Mouse (Mus musculus) spleen, postnatal 10 days (tissue): ENCODE measurements around the gene Tsnaxip1.
A peak's percentile ranks its signal among the peaks of the same experiment; 100 is the strongest.
"Not testable (repeated sequence)": the region's sequence is repeated elsewhere in the genome, so short reads cannot be mapped to it uniquely, and the experiment has no call there.

Experiments used
- DNase-seq, 2 experiments: peaks; one replicate each; pipeline ENCODE4 v3.0.0; 2021 to 2022; ENCODE audit warnings: low spot score in 2 of 2

Tsnaxip1 gene

DNA sequence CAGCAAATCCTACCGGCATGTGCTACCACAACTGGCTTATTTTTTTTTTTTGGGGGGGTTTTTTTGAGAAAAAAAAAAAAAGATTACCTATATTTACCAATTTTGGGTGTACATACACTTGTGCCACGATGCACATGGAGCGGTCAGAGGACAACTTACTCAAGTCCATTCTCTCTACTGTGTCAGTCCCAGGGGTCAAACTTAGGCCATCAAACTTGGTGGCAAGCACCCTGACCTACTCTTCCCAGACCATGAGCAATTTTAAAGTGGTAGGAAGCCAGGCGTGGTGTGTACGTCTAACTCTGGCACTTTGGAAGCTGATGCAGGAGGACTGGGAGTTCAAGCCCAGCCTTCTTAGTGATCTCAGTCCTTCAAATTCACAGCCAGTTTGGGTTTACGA is 14.3 kb upstream of the Tsnaxip1 start:
- DNase-seq: no peak

DNA sequence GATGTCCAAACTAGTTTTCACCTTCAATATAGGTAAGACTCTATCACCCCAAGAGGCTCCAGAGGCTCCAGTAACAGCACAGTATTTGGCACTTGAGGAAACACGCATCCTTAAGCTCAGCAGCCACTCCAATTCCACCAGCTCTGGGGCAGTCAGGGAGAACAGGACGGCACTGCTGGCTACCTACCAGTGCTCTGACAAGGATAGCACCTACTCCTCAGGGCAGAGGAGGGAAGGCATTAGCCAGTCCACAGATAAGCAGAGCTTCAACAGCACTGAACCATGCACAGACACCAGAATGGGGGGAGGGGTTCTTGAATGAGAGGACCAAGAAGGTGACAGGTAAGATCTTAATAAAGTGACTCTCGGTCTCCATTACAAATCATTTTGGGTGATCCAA is 7.9 kb upstream of the Tsnaxip1 start:
- DNase-seq: peak in 1 of 2 experiments; percentile 62

DNA sequence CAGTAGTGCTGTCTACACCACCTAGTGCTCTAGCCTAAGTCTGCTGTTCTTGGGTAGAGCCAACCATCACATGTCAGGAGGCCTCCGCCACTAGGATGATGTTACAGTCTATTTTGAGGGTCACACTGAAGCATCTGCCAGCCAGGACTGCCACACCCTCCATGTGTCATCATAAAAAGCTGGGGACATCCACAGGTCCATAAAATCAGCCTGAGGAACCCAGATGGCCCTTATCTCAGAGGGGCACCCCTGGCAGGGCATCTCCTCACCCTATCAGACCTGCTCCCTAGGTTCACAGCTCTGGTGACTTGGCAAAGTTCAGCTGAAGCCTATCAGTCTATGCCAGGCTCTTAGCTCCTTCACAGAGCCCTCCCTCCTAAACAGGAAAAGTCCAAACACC is 6.6 kb upstream of the Tsnaxip1 start:
- DNase-seq: peak in 1 of 2 experiments; percentile 88

DNA sequence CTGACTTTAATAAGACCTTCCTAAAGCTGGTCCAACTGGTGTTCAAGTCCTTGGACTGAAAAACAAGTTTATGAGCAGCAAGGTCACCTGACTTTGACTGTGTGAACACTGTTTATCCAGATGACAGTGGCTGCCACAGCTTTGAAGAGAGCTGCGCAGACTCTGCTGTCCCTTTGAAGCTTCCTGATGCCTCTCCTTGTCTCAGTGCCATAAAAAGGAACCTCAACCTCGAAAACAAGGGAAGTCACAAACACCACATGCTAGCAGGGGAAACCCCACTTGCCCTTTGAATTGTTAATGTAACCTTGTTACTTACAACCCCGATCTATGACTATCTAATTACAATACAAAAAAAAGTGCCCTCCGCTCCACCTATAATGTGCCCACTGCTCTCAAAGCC is 2.0 kb upstream of the Tsnaxip1 start:
- DNase-seq: peak in 1 of 2 experiments; percentile 37

DNA sequence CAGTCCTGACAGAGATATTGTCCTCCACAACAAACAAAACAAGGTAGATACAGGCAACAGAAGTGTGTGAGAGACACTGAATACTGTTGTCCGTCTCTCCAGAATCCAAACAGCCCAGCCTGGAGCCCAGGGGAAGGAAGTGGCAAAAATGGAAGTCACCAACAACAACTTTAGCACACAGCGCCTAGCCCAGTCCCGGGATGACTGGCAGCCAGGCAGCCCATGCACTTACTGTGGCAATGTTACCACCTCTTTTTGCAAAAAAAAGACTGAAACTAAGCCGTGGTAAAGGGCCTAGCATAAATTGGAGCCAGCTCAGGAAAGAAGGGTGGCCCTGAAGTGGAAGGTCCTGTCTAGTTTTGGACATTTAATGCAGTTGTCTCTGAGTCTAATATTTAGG is 1.2 kb upstream of the Tsnaxip1 start:
- peak; percentile 53 to 60 for DNase-seq

DNA sequence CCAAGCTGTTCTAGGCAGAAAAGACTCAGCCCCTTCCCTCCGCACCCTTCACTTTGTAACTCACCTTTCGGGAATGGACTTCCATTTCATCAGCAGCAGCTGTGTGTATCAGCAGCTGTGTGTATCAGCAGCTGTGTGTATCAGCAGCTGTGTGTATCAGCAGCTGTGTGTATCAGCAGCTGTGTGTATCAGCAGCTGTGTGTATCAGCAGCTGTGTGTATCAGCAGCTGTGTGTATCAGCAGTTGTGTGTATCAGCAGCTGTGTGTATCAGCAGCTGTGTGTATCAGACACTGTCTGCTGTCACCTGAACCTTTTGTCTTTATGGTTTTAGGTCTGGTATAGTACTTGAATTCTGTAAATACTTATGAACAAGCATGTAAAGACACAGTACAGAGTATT is 6.2 kb downstream of the Tsnaxip1 start:
- not testable (repeated sequence) for DNase-seq

DNA sequence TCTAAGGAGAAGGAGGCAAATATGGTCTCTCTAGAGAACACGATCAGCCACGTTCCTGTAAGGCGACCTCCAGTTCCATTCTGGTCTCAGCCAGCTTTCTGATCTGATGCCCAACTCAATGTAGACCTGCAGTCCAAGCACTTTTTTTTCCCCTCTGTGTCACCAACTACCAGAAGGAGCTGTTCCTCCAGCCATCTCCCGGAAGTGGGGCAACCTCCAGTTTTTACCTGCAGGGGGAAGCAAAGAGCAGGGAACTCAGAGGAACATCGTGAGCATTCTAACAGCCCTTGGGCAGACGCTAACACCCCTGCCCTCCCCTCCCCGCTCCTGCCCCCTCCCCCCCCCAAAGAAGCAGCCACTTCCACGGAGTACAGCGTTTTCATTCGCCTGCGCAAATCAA is 7.8 kb downstream of the Tsnaxip1 start:
- DNase-seq: peak; percentile 84 to 89

DNA sequence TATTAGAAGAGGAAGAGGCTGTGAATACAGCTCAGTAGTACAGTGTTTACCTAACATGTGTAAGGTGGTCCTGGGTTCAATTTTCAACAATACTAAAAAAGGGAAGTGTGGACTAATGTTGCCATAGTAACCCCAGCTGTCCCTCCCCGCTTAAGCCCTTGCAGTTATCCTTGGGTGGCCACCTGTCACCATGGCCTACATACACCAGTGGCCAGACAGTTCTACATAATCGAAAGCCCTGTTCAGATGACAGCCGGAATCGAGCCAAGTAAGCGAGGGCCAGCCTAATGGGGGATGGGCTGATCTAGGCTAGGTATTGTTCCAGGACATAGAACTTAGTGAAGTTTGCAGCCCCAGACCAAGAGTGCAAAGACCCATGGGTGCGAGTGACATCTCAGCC is 9.5 kb downstream of the Tsnaxip1 start:
- no peak for DNase-seq

DNA sequence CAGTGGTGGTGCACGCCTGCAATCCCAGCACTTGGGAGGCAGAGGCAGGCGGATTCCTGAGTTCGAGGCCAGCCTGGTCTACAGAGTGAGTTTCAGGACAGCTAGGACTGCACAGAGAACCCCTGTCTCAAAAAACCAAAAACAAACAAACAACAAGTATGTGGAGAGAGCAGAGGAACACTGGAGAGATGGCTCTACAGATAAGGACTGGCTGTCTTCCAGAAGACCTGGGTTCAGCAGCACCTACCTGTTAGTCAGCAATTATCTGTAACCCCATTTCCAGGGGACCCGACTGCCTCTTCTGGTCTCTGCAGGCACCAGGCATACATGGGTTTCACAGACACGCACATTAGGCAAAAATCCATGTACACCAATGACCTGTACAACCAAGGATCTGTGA is 11.7 kb downstream of the Tsnaxip1 start:
- DNase-seq: no peak

DNA sequence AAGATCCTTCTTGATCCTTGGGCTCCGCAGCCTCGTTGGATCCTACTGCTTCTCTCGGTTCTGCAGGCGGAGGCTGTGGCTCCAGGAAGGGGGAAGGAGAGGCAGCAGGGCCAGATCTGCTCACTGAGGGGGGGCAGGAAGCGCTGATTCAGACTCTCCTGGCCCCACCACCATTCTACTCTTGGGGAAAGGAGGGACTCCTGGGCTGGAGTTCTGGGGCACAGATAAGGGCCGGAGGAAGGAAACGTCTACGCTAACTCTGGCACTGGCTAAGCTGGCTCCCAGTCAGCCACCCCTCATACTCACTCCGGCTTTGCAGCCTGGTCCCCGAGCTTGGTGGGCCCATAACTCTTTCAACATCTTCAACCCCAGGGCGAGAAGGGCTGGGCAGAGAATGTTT is 19.1 kb downstream of the Tsnaxip1 start:
- DNase-seq: no peak

DNA sequence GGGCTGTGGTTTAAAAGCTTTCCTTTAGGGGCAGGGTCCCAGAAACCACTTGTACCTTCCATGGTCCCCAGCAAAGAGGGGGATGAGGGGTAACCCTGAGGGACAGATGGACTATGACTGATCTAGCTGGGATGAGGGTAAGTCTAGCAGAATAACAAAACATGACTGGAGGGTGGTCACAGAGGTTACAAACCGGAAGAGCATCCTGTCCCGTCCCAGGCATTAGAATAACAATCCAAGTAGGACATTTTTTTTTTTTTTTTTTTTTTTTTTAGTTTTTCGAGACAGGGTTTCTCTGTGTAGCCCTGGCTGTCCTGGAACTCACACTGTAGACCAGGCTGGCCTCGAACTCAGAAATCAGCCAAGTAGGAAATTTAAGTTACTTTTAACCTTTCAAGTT is 22.5 kb downstream of the Tsnaxip1 start:
- DNase-seq: no peak

DNA sequence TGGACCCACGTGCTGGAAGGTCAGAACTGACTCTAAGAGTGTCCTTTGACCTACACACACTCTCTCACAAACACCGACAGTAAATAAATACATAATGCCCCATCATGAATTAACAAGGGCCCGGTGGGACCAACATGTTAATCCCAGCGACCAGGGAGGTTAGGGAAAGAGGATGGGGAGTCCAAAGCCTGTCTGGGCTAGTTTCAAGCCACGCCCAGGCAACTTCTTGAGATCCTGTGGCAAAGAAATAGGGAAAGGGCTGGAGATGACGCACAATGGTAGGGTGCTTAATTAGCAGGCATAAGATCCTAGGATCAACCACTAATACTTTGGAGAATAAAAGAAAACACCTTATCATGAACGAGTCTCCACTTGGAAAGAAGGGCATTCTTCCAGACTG is 23.1 kb downstream of the Tsnaxip1 start:
- DNase-seq: no peak

DNA sequence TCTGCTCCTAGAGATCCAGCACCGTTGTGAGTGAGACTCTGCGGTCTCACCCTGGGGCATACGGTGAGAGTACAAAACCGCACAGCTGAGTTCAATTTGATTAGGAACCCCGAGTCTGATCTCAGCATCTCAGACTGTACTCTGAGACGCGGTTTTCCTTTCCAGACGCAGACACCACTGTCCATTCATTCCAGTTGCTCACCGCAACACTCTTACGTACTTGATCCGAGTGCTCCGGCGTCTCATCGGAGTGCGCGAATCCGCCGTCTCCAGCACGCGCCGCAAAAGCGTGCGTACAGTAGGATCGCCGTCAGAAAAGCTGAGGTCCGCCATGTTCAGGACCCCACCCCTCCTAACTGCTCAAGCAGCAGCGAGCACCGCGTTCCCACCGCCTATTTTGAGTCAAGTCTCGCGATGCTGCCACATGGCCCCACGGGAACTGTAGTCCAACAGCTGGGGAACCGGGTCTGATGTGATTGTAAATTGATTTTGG is 24.2 kb downstream of the Tsnaxip1 start:
- DNase-seq: peak; percentile 84 to 93

DNA sequence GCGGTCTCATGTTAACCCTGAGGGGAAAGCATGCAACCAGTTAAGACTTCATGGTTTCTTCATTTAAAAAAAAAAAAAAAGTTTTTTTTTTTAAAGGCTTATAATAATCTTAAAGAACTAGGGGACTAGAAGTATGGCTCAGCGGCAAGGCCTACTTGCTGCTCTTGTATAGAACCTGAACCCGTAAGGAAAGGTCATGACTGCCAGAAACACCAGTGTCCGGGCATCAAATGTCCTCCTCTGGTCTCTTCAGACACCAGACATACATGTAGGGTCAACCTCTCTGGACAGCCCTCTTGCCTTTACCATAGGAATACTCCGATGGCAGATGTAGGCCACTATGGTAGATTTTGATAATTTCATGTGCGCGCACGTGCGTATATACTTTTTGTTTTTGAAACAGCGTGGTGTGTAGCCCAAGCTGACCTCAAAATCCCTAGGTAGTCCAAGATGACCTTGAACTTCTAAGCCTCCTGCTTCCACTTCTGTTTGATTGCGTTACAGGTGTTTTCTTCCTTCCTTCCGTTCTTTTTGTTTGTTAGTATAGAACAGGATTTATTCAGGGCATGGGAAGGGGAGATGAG is 24.7 kb downstream of the Tsnaxip1 start:
- no peak for DNase-seq

DNA sequence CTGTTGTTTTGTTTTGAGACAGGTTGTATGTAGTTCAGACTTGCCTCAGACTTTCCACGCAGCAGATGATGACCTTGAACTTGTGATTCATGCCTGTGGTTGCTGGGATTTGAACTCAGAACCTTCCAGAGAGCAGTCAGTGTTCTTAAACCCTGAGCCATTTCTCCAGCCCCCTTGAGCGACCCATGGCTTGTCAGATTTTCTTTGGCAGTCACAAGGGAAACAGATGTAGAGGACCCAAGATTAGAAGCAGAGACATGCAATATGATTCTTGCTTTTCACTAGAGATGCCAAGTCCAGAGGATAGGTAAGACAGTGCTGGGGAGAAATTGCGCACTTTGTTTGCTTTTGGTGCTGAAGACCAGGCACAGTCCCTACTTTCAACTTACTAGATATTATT is 25.6 kb downstream of the Tsnaxip1 start, which contains the start of gene Cenpt:
TSS of gene Cenpt (minus strand) at position 101 of the 400 bp plus-strand sequence.
- no peak for DNase-seq

DNA sequence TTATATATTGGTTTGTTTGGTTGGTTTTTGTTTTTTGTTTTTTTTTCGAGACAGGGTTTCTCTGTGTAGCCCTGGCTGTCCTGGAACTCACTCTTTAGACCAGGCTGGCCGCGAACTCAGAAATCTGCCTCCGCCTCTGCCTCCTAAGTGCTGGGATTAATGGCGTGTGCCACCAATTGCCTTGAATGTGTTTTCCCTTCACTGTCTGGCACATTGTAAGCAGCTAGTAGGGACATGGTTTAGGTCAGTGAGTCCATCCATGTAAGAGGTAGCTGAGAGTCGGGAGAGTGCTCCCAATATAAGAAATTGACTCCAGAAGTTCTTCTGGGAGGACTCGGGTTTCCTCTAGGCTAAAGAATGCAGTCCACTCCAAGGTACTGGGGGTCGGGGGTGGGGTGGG is 26.8 kb downstream of the Tsnaxip1 start:
- peak in 1 of 2 experiments; percentile 29 for DNase-seq

DNA sequence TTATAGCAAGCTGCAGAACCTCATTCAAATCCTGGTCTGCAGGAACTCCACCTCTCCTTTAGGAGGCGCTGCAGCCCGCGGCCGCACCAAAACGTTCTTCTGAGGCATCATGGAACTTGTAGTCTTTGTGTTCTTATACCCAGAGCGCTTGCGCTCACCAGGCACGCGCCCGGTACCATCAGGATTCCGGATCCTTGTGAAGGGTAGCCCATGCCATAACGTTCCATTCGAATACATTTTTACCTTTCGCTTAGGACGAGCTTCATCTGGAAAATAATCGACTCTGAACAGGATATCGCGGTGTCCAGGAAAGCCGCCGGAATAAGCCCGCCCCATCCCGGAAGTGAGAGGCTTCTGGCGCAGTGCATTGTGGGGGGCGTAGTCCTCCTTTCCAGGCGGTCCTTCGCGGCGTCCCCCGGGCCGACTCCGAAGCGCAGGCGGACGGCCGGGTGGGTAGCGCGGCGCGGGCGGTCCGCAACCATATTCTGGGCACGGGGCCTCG is 27.2 kb downstream of the Tsnaxip1 start, which contains the start of gene Thap11:
TSS of gene Thap11 (plus strand) at position 418 of the 502 bp plus-strand sequence.
- peak; percentile 96 to 98 for DNase-seq

DNA sequence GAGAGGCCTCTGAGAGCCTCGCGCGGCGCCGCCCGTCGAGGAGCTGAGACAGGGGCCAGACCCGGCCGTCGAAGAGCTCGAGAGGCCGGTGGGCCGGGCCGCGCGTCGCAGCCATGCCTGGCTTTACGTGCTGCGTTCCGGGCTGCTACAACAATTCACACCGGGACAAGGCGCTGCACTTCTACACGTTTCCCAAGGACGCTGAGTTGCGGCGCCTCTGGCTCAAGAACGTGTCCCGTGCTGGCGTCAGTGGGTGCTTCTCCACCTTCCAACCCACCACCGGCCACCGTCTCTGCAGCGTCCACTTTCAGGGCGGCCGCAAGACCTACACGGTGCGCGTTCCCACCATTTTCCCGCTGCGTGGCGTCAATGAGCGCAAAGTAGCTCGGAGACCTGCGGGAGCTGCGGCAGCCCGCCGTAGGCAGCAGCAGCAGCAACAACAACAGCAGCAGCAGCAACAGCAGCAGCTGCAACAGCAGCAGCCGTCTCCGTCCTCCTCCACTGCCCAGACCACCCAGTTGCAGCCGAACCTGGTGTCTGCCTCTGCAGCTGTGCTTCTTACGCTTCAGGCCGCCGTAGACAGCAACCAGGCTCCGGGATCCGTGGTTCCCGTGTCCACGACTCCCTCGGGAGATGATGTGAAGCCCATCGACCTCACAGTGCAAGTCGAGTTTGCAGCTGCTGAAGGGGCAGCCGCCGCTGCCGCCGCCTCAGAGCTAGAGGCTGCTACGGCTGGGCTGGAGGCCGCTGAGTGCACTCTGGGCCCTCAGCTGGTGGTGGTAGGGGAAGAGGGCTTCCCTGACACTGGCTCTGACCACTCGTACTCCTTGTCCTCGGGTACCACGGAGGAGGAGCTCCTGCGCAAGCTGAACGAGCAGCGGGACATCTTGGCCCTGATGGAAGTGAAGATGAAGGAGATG is 28.0 kb downstream of the Tsnaxip1 start:
- DNase-seq: peak; percentile 65 to 69

DNA sequence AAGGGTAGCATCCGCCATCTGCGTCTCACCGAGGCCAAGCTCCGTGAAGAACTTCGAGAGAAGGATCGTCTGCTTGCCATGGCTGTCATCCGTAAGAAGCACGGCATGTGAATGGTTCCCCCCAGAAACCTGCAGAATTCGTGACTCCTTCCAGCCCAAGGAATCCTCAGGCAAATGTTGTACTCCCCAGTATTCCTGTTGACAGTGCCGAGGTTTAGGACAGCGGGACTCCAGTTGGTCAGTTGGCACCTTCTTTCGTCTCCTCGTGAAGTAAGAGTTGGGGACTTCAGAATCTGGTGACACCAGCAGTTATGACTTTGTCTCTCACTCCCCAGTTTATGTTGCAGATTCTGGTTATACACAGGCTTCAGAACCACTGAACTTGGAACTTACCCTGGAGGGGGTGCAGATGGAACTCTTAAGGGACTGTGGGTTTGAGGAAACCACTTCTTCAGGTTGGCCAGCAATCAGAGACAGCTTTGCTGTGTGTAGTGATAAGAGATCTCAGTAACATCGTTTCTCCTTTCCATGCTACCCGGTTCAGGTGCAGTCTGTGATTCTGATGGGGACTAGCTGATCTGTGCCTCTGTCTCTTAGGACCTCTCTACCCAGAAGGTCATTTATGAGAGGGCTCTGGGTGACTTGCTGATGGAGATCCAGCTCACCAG is 28.8 kb downstream of the Tsnaxip1 start:
- DNase-seq: no peak

DNA sequence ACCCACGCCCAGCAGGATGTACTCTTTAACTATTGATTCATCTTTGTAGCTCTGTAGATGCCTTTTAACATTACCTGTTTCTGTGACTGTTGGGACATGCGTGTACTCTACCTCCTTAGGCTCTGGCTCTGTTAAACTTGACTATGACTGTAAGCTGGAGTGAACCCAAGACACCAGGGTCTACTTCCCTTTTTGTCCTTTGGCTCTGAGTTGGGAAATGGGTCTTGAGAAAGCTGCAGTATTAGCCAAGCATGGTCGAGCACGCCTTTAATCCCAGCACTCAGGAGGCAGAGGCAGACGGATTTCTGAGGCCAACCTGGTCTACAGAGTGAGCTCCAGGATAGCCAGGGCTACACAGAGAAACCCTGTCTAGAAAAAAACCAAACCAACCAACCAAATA is 31.0 kb downstream of the Tsnaxip1 start:
- DNase-seq: no peak

DNA sequence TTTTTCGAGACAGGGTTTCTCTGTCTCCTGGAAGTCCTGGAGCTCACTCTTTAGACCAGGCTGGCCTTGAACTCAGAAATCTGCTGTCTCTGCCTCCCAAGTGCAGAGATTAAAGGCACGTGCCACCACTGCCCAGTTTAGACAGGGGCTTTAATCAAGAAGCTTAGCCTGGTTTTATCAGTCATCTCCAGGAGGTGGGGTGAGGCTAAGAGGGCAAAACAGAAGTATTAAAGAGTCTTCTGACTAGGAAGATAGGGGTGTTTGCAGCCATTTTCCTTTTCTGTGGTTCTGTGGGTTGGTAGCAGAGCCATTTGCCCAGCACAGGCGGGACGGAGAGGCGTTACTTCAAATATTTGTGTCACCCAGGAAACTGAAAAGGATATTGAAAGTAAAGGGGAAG is 31.8 kb downstream of the Tsnaxip1 start:
- peak; percentile 22 to 42 for DNase-seq
